Mouse (Mus musculus) liver, adult (tissue): ENCODE measurements around the gene Thsd7b.

ENCODE experiments used
- GATA4 ChIP-seq: IDR thresholded peaks from 2 replicates; pipeline ENCODE4 v1.6.1; 2014; ENCODE audit warnings: mild to moderate bottlenecking, low read length; ENCODE audit not compliant: insufficient replicate concordance

Gene Thsd7b

GRCm38 (mm10) chr1:129562707-129563106 lies 289.6 kb downstream of the Thsd7b start:
- no peak for TF ChIP-seq GATA4

- no peak for TF ChIP-seq GATA4
Observed at GRCm38 (mm10) chr1:129570522-129570921, 297.4 kb downstream of the Thsd7b start.

- TF ChIP-seq GATA4: no peak
Observed at GRCm38 (mm10) chr1:129579955-129580354, 306.9 kb downstream of the Thsd7b start.

GRCm38 (mm10) chr1:129586635-129587034 lies 313.5 kb downstream of the Thsd7b start:
- no peak for TF ChIP-seq GATA4

GRCm38 (mm10) chr1:129589366-129590002 lies 316.4 kb downstream of the Thsd7b start:
- no peak for TF ChIP-seq GATA4

- no peak for TF ChIP-seq GATA4
Observed at GRCm38 (mm10) chr1:129595447-129595846, 322.3 kb downstream of the Thsd7b start.

- TF ChIP-seq GATA4: no peak
Observed at GRCm38 (mm10) chr1:129600933-129601332, 327.8 kb downstream of the Thsd7b start.

- no peak for TF ChIP-seq GATA4
Observed at GRCm38 (mm10) chr1:129602284-129602683, 329.2 kb downstream of the Thsd7b start.

GRCm38 (mm10) chr1:129608395-129608794 lies 335.3 kb downstream of the Thsd7b start:
- no peak for TF ChIP-seq GATA4

- TF ChIP-seq GATA4: no peak
Observed at GRCm38 (mm10) chr1:129616080-129616479, 343.0 kb downstream of the Thsd7b start.

- TF ChIP-seq GATA4: no peak
Observed at GRCm38 (mm10) chr1:129619440-129620301, 346.6 kb downstream of the Thsd7b start.

- TF ChIP-seq GATA4: no peak
Observed at GRCm38 (mm10) chr1:129624519-129624918, 351.4 kb downstream of the Thsd7b start.

- no peak for TF ChIP-seq GATA4
Observed at GRCm38 (mm10) chr1:129635146-129635545, 362.0 kb downstream of the Thsd7b start.

- TF ChIP-seq GATA4: no peak
Observed at GRCm38 (mm10) chr1:129644252-129644861, 371.3 kb downstream of the Thsd7b start.

GRCm38 (mm10) chr1:129658045-129658444 lies 384.9 kb downstream of the Thsd7b start:
- TF ChIP-seq GATA4: no peak

GRCm38 (mm10) chr1:129675878-129676277 lies 402.8 kb downstream of the Thsd7b start:
- no peak for TF ChIP-seq GATA4
